Mouse (Mus musculus) forebrain, embryonic 11.5 days (tissue): ENCODE data around the gene Mrpl1. TPM values are rescaled to one million over a fixed set of nuclear protein-coding genes. Genes with fewer than 3 reads are reported as not detected.
A peak's percentile ranks its signal among the peaks of the same experiment; 100 is the strongest.

Experiments used
- ATAC-seq: fragments of 200-750 bp; cut with Nextera tagmentation; replicated peaks from 2 replicates; pipeline ENCODE4 v1.8.0; 2017; ENCODE audit warnings: moderate TSS enrichment; ENCODE audit not compliant: low FRiP score
- DNase-seq: peaks from one replicate; pipeline ENCODE4 v3.0.0-alpha.2; 2017; ENCODE audit warnings: low spot score
- H3K27ac ChIP-seq: fragments of 300-500 bp; sonication (generic); 2 replicates; pipeline ENCODE4 v1.5.1; 2014; ENCODE audit warnings: low read depth, low read length
- H3K27me3 ChIP-seq: fragments of 300-500 bp; sonication (generic); 2 replicates; pipeline ENCODE4 v1.6.1; 2014; ENCODE audit warnings: mild to moderate bottlenecking, low read length, mixed read lengths; ENCODE audit not compliant: control insufficient read depth, insufficient read depth
- H3K36me3 ChIP-seq: fragments of 300-500 bp; sonication (generic); 2 replicates; pipeline ENCODE4 v1.6.1; 2014; ENCODE audit warnings: mild to moderate bottlenecking, low read length, moderate library complexity, mixed read lengths; ENCODE audit not compliant: control insufficient read depth, insufficient read depth
- H3K4me1 ChIP-seq: fragments of 300-500 bp; sonication (generic); replicated peaks from 2 replicates; pipeline ENCODE4 v1.6.1; 2014; ENCODE audit warnings: low read length, mixed read lengths; ENCODE audit not compliant: control insufficient read depth, insufficient read depth
- H3K4me2 ChIP-seq: fragments of 300-500 bp; sonication (generic); 2 replicates; pipeline ENCODE4 v1.6.1; 2014; ENCODE audit warnings: low read depth, mild to moderate bottlenecking, low read length, moderate library complexity, mixed read lengths; ENCODE audit not compliant: severe bottlenecking
- H3K4me3 ChIP-seq: fragments of 300-500 bp; sonication (generic); 2 replicates; pipeline ENCODE4 v1.5.1; 2014; ENCODE audit warnings: low read depth, low read length
- H3K9ac ChIP-seq: fragments of 300-500 bp; sonication (generic); 2 replicates; pipeline ENCODE4 v1.6.1; 2014; ENCODE audit warnings: low read length
- H3K9me3 ChIP-seq: fragments of 300-500 bp; sonication (generic); 2 replicates; pipeline ENCODE4 v1.6.1; 2016; ENCODE audit warnings: low read length, mixed read lengths; ENCODE audit not compliant: control insufficient read depth
- WGBS: fragments of 180-500 bp; shearing (Covaris S2); extraction: QIAGEN DNeasy Blood & Tissue Kit; methylation state at CpG from one replicate; pipeline ENCODE4 v1.1.7; 2014; 5-methylcytosine and 5-hydroxymethylcytosine counted together
- polyA plus RNA-seq: library from polyadenylated mRNA; unstranded; fragments of >200 nt; fragmentation: Nextera tagmentation; extraction: Ambion mirVana; gene quantifications from 2 replicates; pipeline ENCODE4 v1.2.1, GENCODE M21; 2014

The Mrpl1 gene
- polyA plus RNA-seq, 1 experiment from 2014 or later: 23.6 TPM

- 67% methylated on average over 2 of the region's 2 CpGs for WGBS
Observed at GRCm38 (mm10) chr5:96196547-96197052, 12.7 kb upstream of the Mrpl1 start.

GRCm38 (mm10) chr5:96198271-96198670 is 11.0 kb upstream of the Mrpl1 start:
- H3K4me2 ChIP-seq: no peak overlapping the region
- H3K9me3 ChIP-seq: no peaks in the 10 kb centered on the region
- no peak overlapping the region for H3K4me3 ChIP-seq
- H3K36me3 ChIP-seq: no peaks in the 10 kb centered on the region
- 74% methylated on average over 6 of the region's 6 CpGs for WGBS
- no peaks in the 10 kb centered on the region for H3K4me1 ChIP-seq
- DNase-seq: no peak
- H3K9ac ChIP-seq: no peak overlapping the region
- no peak for ATAC-seq
- H3K27ac ChIP-seq: no peak overlapping the region
- no peaks in the 10 kb centered on the region for H3K27me3 ChIP-seq

More at GRCm38 (mm10) chr5:96196547-96197052, 12.7 kb upstream of the Mrpl1 start:
- Histone ChIP-seq H3K9ac (no peak overlapping the region), H3K4me1 (no peaks in the 10 kb centered on the region), H3K4me2 (no peak overlapping the region), H3K36me3 (no peaks in the 10 kb centered on the region), H3K4me3 (no peak overlapping the region), H3K27me3 (no peaks in the 10 kb centered on the region), H3K27ac (no peak overlapping the region), H3K9me3 (no peaks in the 10 kb centered on the region)
- no peak for ATAC-seq
- no peak for DNase-seq

- 81% methylated on average over 3 of the region's 3 CpGs for WGBS
- Histone ChIP-seq H3K9me3 (no peaks in the 10 kb centered on the region), H3K9ac (no peak overlapping the region), H3K4me1 (no peaks in the 10 kb centered on the region), H3K27ac (no peak overlapping the region), H3K36me3 (no peaks in the 10 kb centered on the region), H3K4me3 (no peak overlapping the region), H3K4me2 (no peak overlapping the region), H3K27me3 (no peaks in the 10 kb centered on the region)
- ATAC-seq: no peak
- no peak for DNase-seq
Observed at GRCm38 (mm10) chr5:96200269-96200668, 9.0 kb upstream of the Mrpl1 start.

- H3K9me3 ChIP-seq: no peaks in the 10 kb centered on the region
- ATAC-seq (no peak), DNase-seq (no peak)
- no peak overlapping the region for H3K27ac ChIP-seq
- no peaks in the 10 kb centered on the region for H3K27me3 ChIP-seq
- 77% methylated on average over 10 of the region's 10 CpGs for WGBS
- no peak overlapping the region for H3K4me2 ChIP-seq
- H3K9ac ChIP-seq: no peak overlapping the region
- no peak overlapping the region for H3K4me3 ChIP-seq
- no peaks in the 10 kb centered on the region for H3K4me1 ChIP-seq
- no peaks in the 10 kb centered on the region for H3K36me3 ChIP-seq
Observed at GRCm38 (mm10) chr5:96201462-96202154, 7.7 kb upstream of the Mrpl1 start.

- ATAC-seq (no peak), DNase-seq (no peak)
- Histone ChIP-seq H3K27ac (no peak overlapping the region), H3K4me3 (no peak overlapping the region), H3K9me3 (no peaks in the 10 kb centered on the region), H3K27me3 (no peaks in the 10 kb centered on the region), H3K4me2 (no peak overlapping the region), H3K36me3 (no peaks in the 10 kb centered on the region), H3K9ac (no peak overlapping the region), H3K4me1 (no peaks in the 10 kb centered on the region; the same call in 1 of the 2 replicates)
- WGBS: 77% methylated on average over 2 of the region's 2 CpGs
Observed at GRCm38 (mm10) chr5:96206897-96207296, 2.4 kb upstream of the Mrpl1 start.

- Histone ChIP-seq H3K36me3 (no peaks in the 10 kb centered on the region), H3K9ac (no peak overlapping the region), H3K4me3 (no peak overlapping the region), H3K27ac (no peak overlapping the region), H3K9me3 (no peaks in the 10 kb centered on the region), H3K4me1 (no peaks in the 10 kb centered on the region; the same call in 1 of the 2 replicates), H3K4me2 (no peak overlapping the region), H3K27me3 (no peaks in the 10 kb centered on the region)
- DNase-seq: no peak
- WGBS: 88% methylated on average over 2 of the region's 2 CpGs
- ATAC-seq: no peak
Observed at GRCm38 (mm10) chr5:96207531-96207930, 1.8 kb upstream of the Mrpl1 start.

- H3K9me3 ChIP-seq: no peaks in the 10 kb centered on the region
- H3K27me3 ChIP-seq: no peaks in the 10 kb centered on the region
- H3K4me1 ChIP-seq: no peaks in the 10 kb centered on the region; the same call in 1 of the 2 replicates
- H3K9ac ChIP-seq: no peak overlapping the region
- no peak overlapping the region for H3K27ac ChIP-seq
- WGBS: 79% methylated on average over 4 of the region's 4 CpGs
- no peak for DNase-seq
- no peak for ATAC-seq
- no peak overlapping the region for H3K4me2 ChIP-seq
- H3K4me3 ChIP-seq: no peak overlapping the region
- no peaks in the 10 kb centered on the region for H3K36me3 ChIP-seq
Observed at GRCm38 (mm10) chr5:96208543-96208942, 750 bp upstream of the Mrpl1 start.

GRCm38 (mm10) chr5:96209916-96210583 is 757 bp downstream of the Mrpl1 start:
- Histone ChIP-seq H3K4me2 (peak overlapping the region; percentile 66), H3K27ac (peak overlapping the region; percentile 15; the same call in 1 of the 2 replicates), H3K4me1 (no peaks in the 10 kb centered on the region; the same call in 1 of the 2 replicates), H3K4me3 (peak overlapping the region; percentile 81), H3K27me3 (no peaks in the 10 kb centered on the region), H3K36me3 (no peaks in the 10 kb centered on the region), H3K9ac (peak overlapping the region; percentile 80), H3K9me3 (no peaks in the 10 kb centered on the region)
- under 1% methylated on average over 35 of the region's 35 CpGs for WGBS
- DNase-seq (peak; percentile 94), ATAC-seq (peak; percentile 93)
